Comparison of ENCODE assay signal across 19 mouse cellular contexts in genomic region chr12:12236978-12237377, GRCm38 (mm10). TPM values are rescaled to one million over a fixed set of nuclear protein-coding genes. Genes with fewer than 3 reads are reported as not detected.
DNase-seq lines count a peak whose midpoint lies in the region; ATAC-seq lines count a peak whose summit lies in the region.
"Had no signal": no experiment of that assay in that cellular context is flagged by ENCODE, and none has a peak within 500 bp of the region (broad histone marks: within the 10 kb centered on the region; RNA-seq: fewer than 3 reads in every experiment).

No protein-coding gene starts in this region.

- DNase-seq in forebrain, embryonic 11.5 days (ENCODE audit: low spot score) = no peak
- peak; percentile 70 for DNase-seq in ES-CJ7 (ENCODE audit: low read depth, low spot score)
- peak; percentile 27 for DNase-seq in embryo, embryonic 11 days
- DNase-seq in spleen, postnatal 36 days (ENCODE audit: low spot score in 2 of 2) = no peak
- no peak for DNase-seq in retina, postnatal 1 day
- DNase-seq in adrenal gland, postnatal 4 days (ENCODE audit: low spot score in 2 of 2) = no peak
- DNase-seq: adrenal gland, adult 2 months; cerebellum, adult 9-11 months; gastrocnemius, adult 2 months; heart, postnatal 14 days; kidney, postnatal 36 days; liver had no signal

- no peak overlapping the region for H3K9ac ChIP-seq in forebrain, embryonic 16.5 days (replicated peaks; ENCODE audit: low read depth, low read length)
- H3K9ac ChIP-seq in forebrain, embryonic 11.5 days (ENCODE audit: low read length) = no peak overlapping the region
- H3K9ac ChIP-seq in midbrain, embryonic 13.5 days (replicated peaks) = no peak overlapping the region
- H3K9ac ChIP-seq: embryonic facial prominence, embryonic 12.5 days; intestine, embryonic 15.5 days; lung, embryonic 15.5 days; stomach, embryonic 15.5 days had no signal

- 43% methylated on average over 5 of the region's 5 CpGs for WGBS in forebrain, embryonic 16.5 days
- WGBS in forebrain, embryonic 11.5 days = 57% methylated on average over 5 of the region's 5 CpGs
- WGBS in midbrain, embryonic 13.5 days = 43% methylated on average over 5 of the region's 5 CpGs

- no peak overlapping the region for H3K27ac ChIP-seq in forebrain, embryonic 16.5 days (ENCODE audit: low read length)
- no peak overlapping the region for H3K27ac ChIP-seq in forebrain, embryonic 11.5 days (ENCODE audit: low read depth, low read length)
- H3K27ac ChIP-seq in midbrain, embryonic 13.5 days = 0 out of 2 replicates have a peak overlapping the region, but pooled peaks have one; percentile 47
- H3K27ac ChIP-seq: embryonic facial prominence, embryonic 12.5 days; gastrocnemius, adult 2 months; heart, embryonic 10.5 days; intestine, embryonic 15.5 days; lung, embryonic 15.5 days; stomach, embryonic 15.5 days had no signal

- H3K4me3 ChIP-seq in forebrain, embryonic 16.5 days (replicated peaks; ENCODE audit: low read length) = no peak overlapping the region
- H3K4me3 ChIP-seq in forebrain, embryonic 11.5 days (ENCODE audit: low read depth, low read length) = no peak overlapping the region
- H3K4me3 ChIP-seq in midbrain, embryonic 13.5 days (replicated peaks) = no peak overlapping the region
- H3K4me3 ChIP-seq: embryonic facial prominence, embryonic 12.5 days; gastrocnemius, adult 2 months; heart, embryonic 10.5 days; intestine, embryonic 15.5 days; lung, embryonic 15.5 days; stomach, embryonic 15.5 days had no signal

- no peaks in the 10 kb centered on the region for H3K9me3 ChIP-seq in forebrain, embryonic 16.5 days (ENCODE audit: control insufficient read depth, low read length)
- H3K9me3 ChIP-seq in forebrain, embryonic 11.5 days (ENCODE audit: control insufficient read depth, low read length) = no peaks in the 10 kb centered on the region
- H3K9me3 ChIP-seq in midbrain, embryonic 13.5 days = no peaks in the 10 kb centered on the region
- H3K9me3 ChIP-seq: embryonic facial prominence, embryonic 12.5 days; heart, embryonic 10.5 days; intestine, embryonic 15.5 days; lung, embryonic 15.5 days; stomach, embryonic 15.5 days had no signal

- H3K4me2 ChIP-seq in forebrain, embryonic 16.5 days (ENCODE audit: low read length) = no peak overlapping the region
- no peak overlapping the region for H3K4me2 ChIP-seq in forebrain, embryonic 11.5 days (ENCODE audit: low read depth, low read length, severe bottlenecking)
- no peak overlapping the region for H3K4me2 ChIP-seq in midbrain, embryonic 13.5 days (replicated peaks)
- H3K4me2 ChIP-seq: embryonic facial prominence, embryonic 12.5 days; intestine, embryonic 15.5 days; lung, embryonic 15.5 days; stomach, embryonic 15.5 days had no signal

- H3K36me3 ChIP-seq in forebrain, embryonic 16.5 days (ENCODE audit: control insufficient read depth, insufficient read depth) = no peaks in the 10 kb centered on the region
- no peaks in the 10 kb centered on the region for H3K36me3 ChIP-seq in forebrain, embryonic 11.5 days (ENCODE audit: control insufficient read depth, insufficient read depth, low read length)
- H3K36me3 ChIP-seq in midbrain, embryonic 13.5 days = no peaks in the 10 kb centered on the region
- H3K36me3 ChIP-seq: embryonic facial prominence, embryonic 12.5 days; heart, embryonic 10.5 days; intestine, embryonic 15.5 days; lung, embryonic 15.5 days; stomach, embryonic 15.5 days had no signal

- no peaks in the 10 kb centered on the region for H3K27me3 ChIP-seq in forebrain, embryonic 16.5 days (replicated peaks; ENCODE audit: control insufficient read depth, insufficient read depth, low read length)
- H3K27me3 ChIP-seq in forebrain, embryonic 11.5 days (ENCODE audit: control insufficient read depth, insufficient read depth, low read length) = no peaks in the 10 kb centered on the region
- no peaks in the 10 kb centered on the region for H3K27me3 ChIP-seq in midbrain, embryonic 13.5 days
- H3K27me3 ChIP-seq: embryonic facial prominence, embryonic 12.5 days; intestine, embryonic 15.5 days; lung, embryonic 15.5 days; stomach, embryonic 15.5 days had no signal

- 0 out of 2 replicates have a peak, but pooled peaks have one; percentile 49 for ATAC-seq in forebrain, embryonic 16.5 days
- ATAC-seq in forebrain, embryonic 11.5 days (replicated peaks; ENCODE audit: low FRiP score) = no peak
- ATAC-seq in midbrain, embryonic 13.5 days = peak; percentile 73
- ATAC-seq: intestine, embryonic 15.5 days had no signal

- 0 out of 2 replicates have a peak, but pooled peaks cover 2% of the 10 kb centered on the region for H3K4me1 ChIP-seq in forebrain, embryonic 16.5 days (replicated peaks; ENCODE audit: control insufficient read depth, insufficient read depth, low read length)
- H3K4me1 ChIP-seq in forebrain, embryonic 11.5 days (replicated peaks; ENCODE audit: control insufficient read depth, insufficient read depth, low read length) = no peaks in the 10 kb centered on the region
- H3K4me1 ChIP-seq in midbrain, embryonic 13.5 days (replicated peaks) = peaks cover 7% of the 10 kb centered on the region
- H3K4me1 ChIP-seq: embryonic facial prominence, embryonic 12.5 days; intestine, embryonic 15.5 days; lung, embryonic 15.5 days; stomach, embryonic 15.5 days had no signal

RNA-seq across cellular contexts. Expression of gene Fam49a, which starts 25.0 kb away (rescaled TPM):
- polyA plus RNA-seq in forebrain, embryonic 16.5 days (2015; fragmentation: Nextera tagmentation; extraction: Ambion mirVana) = 186 and 218 TPM in 2 replicates
- 10.7 and 12.9 TPM in 2 replicates for polyA plus RNA-seq in forebrain, embryonic 11.5 days (2014; fragmentation: Nextera tagmentation; extraction: Ambion mirVana)
- polyA plus RNA-seq in midbrain, embryonic 13.5 days (2015; fragmentation: Nextera tagmentation; extraction: Ambion mirVana) = 27.9 and 28.5 TPM in 2 replicates
- total RNA-seq in adrenal gland, postnatal 4 days (2021) = 10 to 100 TPM; 16.3 to 19.0 TPM

Comparison
In these comparisons a context has a peak if more than half of its experiments do, and no peak if none do; other contexts are left out.
1. DNase-seq: peak in ES-CJ7 (single experiment) and embryo, embryonic 11 days (single experiment); none in forebrain, embryonic 11.5 days (single experiment), spleen, postnatal 36 days (0 of 2), retina, postnatal 1 day (single experiment) and adrenal gland, postnatal 4 days (0 of 2).